Mouse (Mus musculus) olfactory bulb, adult 2 months (tissue): Measurements from ENCODE around the gene Ramp2.

ENCODE experiments used
- CTCF ChIP-seq: fragments of 200-500 bp; IDR thresholded peaks from 2 replicates; pipeline ENCODE4 v1.5.1; 2012; ENCODE audit warnings: low read depth, mild to moderate bottlenecking, low read length, moderate library complexity; ENCODE audit not compliant: insufficient read depth
- POLR2A ChIP-seq: fragments of 200-500 bp; IDR thresholded peaks from 2 replicates; pipeline ENCODE4 v1.6.1; 2012; ENCODE audit warnings: mild to moderate bottlenecking, low read depth, low read length, moderate library complexity; ENCODE audit not compliant: insufficient read depth

DNA sequence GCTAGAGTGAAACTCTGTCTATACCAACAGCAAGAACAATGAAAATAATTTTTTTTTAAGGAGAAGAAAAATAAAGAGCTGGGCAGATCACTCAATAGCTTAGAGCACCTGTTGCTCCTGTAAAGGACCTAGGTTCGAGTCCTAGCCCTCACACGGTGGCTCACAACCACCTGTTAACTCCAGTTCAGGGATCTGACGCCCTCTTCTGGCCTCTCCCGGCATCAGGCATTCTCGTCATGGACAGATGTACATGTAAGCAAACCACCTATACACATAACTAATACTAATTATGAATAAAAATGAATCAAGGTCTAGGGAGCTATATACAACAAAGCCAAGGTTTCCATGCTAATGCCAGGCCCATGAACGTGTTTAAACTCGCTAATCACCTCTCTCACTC lies 55.1 kb downstream of the Ramp2 start:
- no peak for TF ChIP-seq CTCF
- TF ChIP-seq POLR2A = no peak
